Comparison of ENCODE assay signal across 21 mouse cellular contexts in genomic region chrX:133373960-133374359, GRCm38 (mm10).
DNase-seq lines count a peak whose midpoint lies in the region; ATAC-seq and TF ChIP-seq lines count a peak whose summit lies in the region.
"Had no signal": no experiment of that assay in that cellular context is flagged by ENCODE, and none has a peak within 500 bp of the region (broad histone marks: within the 10 kb centered on the region; RNA-seq: fewer than 3 reads in every experiment).

No protein-coding gene starts in this region.

- no peaks in the 10 kb centered on the region for H3K27me3 ChIP-seq in embryonic facial prominence, embryonic 11.5 days (ENCODE audit: control insufficient read depth, insufficient read depth, low read length)
- 0 out of 2 replicates have a peak, but pooled peaks cover 5% of the 10 kb centered on the region for H3K27me3 ChIP-seq in embryonic facial prominence, embryonic 10.5 days (replicated peaks; ENCODE audit: low read depth, poor library complexity, severe bottlenecking)
- H3K27me3 ChIP-seq in limb, embryonic 14.5 days (ENCODE audit: control insufficient read depth, insufficient read depth, low read length), result no peaks in the 10 kb centered on the region
- peaks cover 11% of the 10 kb centered on the region; the same call in 1 of the 2 replicates for H3K27me3 ChIP-seq in limb, embryonic 10.5 days (ENCODE audit: low read depth, poor library complexity, severe bottlenecking)
- H3K27me3 ChIP-seq: hindbrain, embryonic 15.5 days had no signal

- WGBS in embryonic facial prominence, embryonic 11.5 days, result 64% methylated on average over 1 of the region's 1 CpGs
- 56% methylated on average over 1 of the region's 1 CpGs for WGBS in embryonic facial prominence, embryonic 10.5 days
- WGBS in limb, embryonic 14.5 days, result 70% methylated on average over 1 of the region's 1 CpGs
- WGBS in limb, embryonic 10.5 days, result 93% methylated on average over 1 of the region's 1 CpGs

- no peak overlapping the region for H3K27ac ChIP-seq in embryonic facial prominence, embryonic 11.5 days (replicated peaks; ENCODE audit: low read depth, low read length)
- H3K27ac ChIP-seq in embryonic facial prominence, embryonic 10.5 days (replicated peaks), result no peak overlapping the region
- no peak overlapping the region for H3K27ac ChIP-seq in limb, embryonic 14.5 days (replicated peaks; ENCODE audit: low read depth, low read length)
- no peak overlapping the region for H3K27ac ChIP-seq in limb, embryonic 10.5 days
- H3K27ac ChIP-seq: forebrain, embryonic 10.5 days; gastrocnemius, adult 2 months; hindbrain, embryonic 12.5 days; hindbrain, embryonic 15.5 days had no signal

- DNase-seq in embryonic facial prominence, embryonic 11.5 days (ENCODE audit: low spot score), result peak; percentile 7
- no peak for DNase-seq in embryonic facial prominence, embryonic 10.5 days (ENCODE audit: low spot score)
- peak; percentile 2 for DNase-seq in limb, embryonic 14.5 days (ENCODE audit: low spot score)
- DNase-seq in limb, embryonic 10.5 days (ENCODE audit: low spot score), result no peak
- peak; percentile 38 for DNase-seq in brain, embryonic 14.5 days (ENCODE audit: low read depth)
- no peak for DNase-seq in kidney, adult 11 months
- DNase-seq: adrenal gland, adult 8-10 months; adrenal gland, postnatal 25 days; cerebellum, adult 18-20 months; cerebellum, adult 9-10 months; cerebellum, postnatal 14 days; forebrain, postnatal 0 days; gastrocnemius, adult 2 months; gastrocnemius, postnatal 14 days; heart, adult 11 months had no signal

- no peak for ATAC-seq in embryonic facial prominence, embryonic 11.5 days (replicated peaks; ENCODE audit: insufficient number of reproducible peaks, low FRiP score, low TSS enrichment, low read depth)
- no peak for ATAC-seq in limb, embryonic 14.5 days (ENCODE audit: low FRiP score, low read depth)
- ATAC-seq: CD4-positive, CD25-positive, alpha-beta regulatory T cell, adult 4 months; forebrain, postnatal 0 days; intestine, postnatal 0 days had no signal

- no peak overlapping the region for H3K9ac ChIP-seq in embryonic facial prominence, embryonic 11.5 days (replicated peaks; ENCODE audit: low read length)
- no peak overlapping the region for H3K9ac ChIP-seq in limb, embryonic 14.5 days (ENCODE audit: low read depth, low read length, severe bottlenecking)
- H3K9ac ChIP-seq: forebrain, postnatal 0 days; hindbrain, embryonic 12.5 days; hindbrain, embryonic 15.5 days had no signal

- no peaks in the 10 kb centered on the region for H3K36me3 ChIP-seq in embryonic facial prominence, embryonic 11.5 days (replicated peaks; ENCODE audit: control insufficient read depth, insufficient read depth, low read depth, low read length)
- H3K36me3 ChIP-seq in embryonic facial prominence, embryonic 10.5 days (replicated peaks), result no peaks in the 10 kb centered on the region
- H3K36me3 ChIP-seq in limb, embryonic 14.5 days (ENCODE audit: control insufficient read depth, insufficient read depth, low read length), result no peaks in the 10 kb centered on the region
- H3K36me3 ChIP-seq in limb, embryonic 10.5 days, result no peaks in the 10 kb centered on the region
- H3K36me3 ChIP-seq: forebrain, embryonic 10.5 days; hindbrain, embryonic 12.5 days; hindbrain, embryonic 15.5 days had no signal

- no peaks in the 10 kb centered on the region for H3K9me3 ChIP-seq in embryonic facial prominence, embryonic 11.5 days (replicated peaks; ENCODE audit: control insufficient read depth, low read length)
- H3K9me3 ChIP-seq in embryonic facial prominence, embryonic 10.5 days, result no peaks in the 10 kb centered on the region
- H3K9me3 ChIP-seq in limb, embryonic 14.5 days (ENCODE audit: control insufficient read depth, low read length), result no peaks in the 10 kb centered on the region
- H3K9me3 ChIP-seq in limb, embryonic 10.5 days (replicated peaks), result no peaks in the 10 kb centered on the region
- H3K9me3 ChIP-seq: forebrain, embryonic 10.5 days; hindbrain, embryonic 12.5 days; hindbrain, embryonic 15.5 days had no signal

- TF ChIP-seq POLR2A in limb, embryonic 14.5 days (IDR thresholded peaks at IDR 0.05; ENCODE audit: borderline replicate concordance, extremely low read depth, insufficient read depth, insufficient read length), result no peak
- TF ChIP-seq POLR2A in brain, embryonic 14.5 days (IDR thresholded peaks at IDR 0.05; ENCODE audit: borderline replicate concordance, extremely low read depth, insufficient read depth, insufficient read length, poor library complexity, severe bottlenecking), result no peak

- no peaks in the 10 kb centered on the region for H3K4me1 ChIP-seq in embryonic facial prominence, embryonic 11.5 days (ENCODE audit: control insufficient read depth, insufficient read depth, low read length)
- H3K4me1 ChIP-seq in embryonic facial prominence, embryonic 10.5 days, result no peaks in the 10 kb centered on the region
- H3K4me1 ChIP-seq in limb, embryonic 14.5 days (ENCODE audit: control insufficient read depth, insufficient read depth, low read length), result no peaks in the 10 kb centered on the region
- no peaks in the 10 kb centered on the region for H3K4me1 ChIP-seq in limb, embryonic 10.5 days
- H3K4me1 ChIP-seq: hindbrain, embryonic 12.5 days; hindbrain, embryonic 15.5 days had no signal

- H3K4me2 ChIP-seq in embryonic facial prominence, embryonic 11.5 days (ENCODE audit: low read depth, low read length), result no peak overlapping the region
- no peak overlapping the region for H3K4me2 ChIP-seq in limb, embryonic 14.5 days (replicated peaks; ENCODE audit: low read depth, low read length, severe bottlenecking)
- H3K4me2 ChIP-seq: heart, embryonic 11.5 days; hindbrain, embryonic 12.5 days; hindbrain, embryonic 15.5 days had no signal

- TF ChIP-seq CTCF in brain, embryonic 14.5 days (IDR thresholded peaks at IDR 0.05; ENCODE audit: borderline replicate concordance, extremely low read depth, insufficient read depth, insufficient read length), result no peak

- H3K4me3 ChIP-seq in embryonic facial prominence, embryonic 11.5 days (ENCODE audit: low read depth, low read length), result no peak overlapping the region
- no peak overlapping the region for H3K4me3 ChIP-seq in embryonic facial prominence, embryonic 10.5 days
- H3K4me3 ChIP-seq in limb, embryonic 14.5 days (replicated peaks; ENCODE audit: low read length), result no peak overlapping the region
- no peak overlapping the region for H3K4me3 ChIP-seq in limb, embryonic 10.5 days
- H3K4me3 ChIP-seq: forebrain, embryonic 10.5 days; gastrocnemius, adult 2 months; hindbrain, embryonic 12.5 days; hindbrain, embryonic 15.5 days had no signal

Comparison
In these comparisons a context has a peak if more than half of its experiments do, and no peak if none do; other contexts are left out.
1. DNase-seq: peak in embryonic facial prominence, embryonic 11.5 days (single experiment), limb, embryonic 14.5 days (single experiment) and brain, embryonic 14.5 days (single experiment); none in embryonic facial prominence, embryonic 10.5 days (single experiment), limb, embryonic 10.5 days (single experiment) and kidney, adult 11 months (single experiment).